ENCODE assay signal across 7 mouse cellular contexts in the genomic region with DNA sequence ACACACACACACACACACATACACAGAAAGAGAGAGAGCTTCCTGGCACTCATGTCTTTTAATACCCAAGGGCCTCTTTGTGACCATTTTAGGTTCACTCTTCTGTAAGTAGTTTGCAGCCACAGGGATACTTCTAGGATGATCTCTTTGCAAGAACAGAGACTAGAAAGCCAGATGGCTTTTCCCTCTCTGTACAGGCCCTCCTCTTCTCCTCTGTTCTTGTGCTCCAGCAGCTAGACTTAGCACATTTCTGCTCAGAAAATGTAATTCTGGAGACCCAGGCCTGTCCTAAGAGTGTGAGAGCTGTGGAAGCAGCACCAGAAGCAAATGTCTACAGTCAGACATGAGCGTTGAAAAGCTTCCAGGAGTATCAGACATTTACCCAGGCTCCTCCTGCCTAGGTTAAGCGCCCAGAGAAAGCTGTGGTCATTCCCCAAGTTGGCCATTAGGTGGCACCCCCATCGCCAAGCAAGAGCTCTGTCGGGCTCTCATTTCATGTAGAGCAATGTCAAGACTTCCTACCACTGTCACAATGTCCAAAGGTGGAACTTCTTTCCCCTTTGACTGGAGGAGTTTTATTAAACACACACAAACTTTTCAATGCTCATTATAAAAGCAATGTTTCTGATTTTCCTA. TPM values are rescaled to one million over a fixed set of nuclear protein-coding genes. Genes with fewer than 3 reads are reported as not detected.
DNase-seq lines count a peak whose midpoint lies in the region; ATAC-seq and TF ChIP-seq lines count a peak whose summit lies in the region.

No protein-coding gene starts in this region.

- no peak overlapping the region for H3K4me2 ChIP-seq in intestine, embryonic 16.5 days (ENCODE audit: low read depth, low read length)
- no peak overlapping the region for H3K4me2 ChIP-seq in midbrain, embryonic 12.5 days (replicated peaks)

- H3K4me1 ChIP-seq in intestine, embryonic 16.5 days (ENCODE audit: control insufficient read depth, insufficient read depth, low read length) = peaks cover 15% of the 10 kb centered on the region
- no peaks in the 10 kb centered on the region for H3K4me1 ChIP-seq in midbrain, embryonic 12.5 days
- H3K4me1 ChIP-seq in small intestine, adult 2 months (ENCODE audit: control insufficient read depth, insufficient read depth, insufficient read length, low read length) = no peaks in the 10 kb centered on the region

- H3K9ac ChIP-seq in intestine, embryonic 16.5 days (ENCODE audit: low read depth, low read length) = no peak overlapping the region
- H3K9ac ChIP-seq in midbrain, embryonic 12.5 days (replicated peaks) = no peak overlapping the region

- DNase-seq in adrenal gland, adult 18-20 months (ENCODE audit: low spot score in 2 of 2) = peak; percentile 68 to 76
- peak; percentile 76 for DNase-seq in embryo, embryonic 10 days (ENCODE audit: low spot score)
- DNase-seq in gastrocnemius, postnatal 25 days = peak; percentile 77
- peak; percentile 85 to 87 for DNase-seq in left cerebral cortex, postnatal 14 days (ENCODE audit: low spot score in 2 of 2)

- TF ChIP-seq CTCF in small intestine, adult 2 months (IDR thresholded peaks at IDR 0.05; ENCODE audit: extremely low read depth, insufficient read length, insufficient replicate concordance, low read depth, low read length) = peak; percentile 86; the same call in 1 of the 2 replicates

- no peaks in the 10 kb centered on the region for H3K9me3 ChIP-seq in intestine, embryonic 16.5 days (ENCODE audit: control insufficient read depth, low read length)
- H3K9me3 ChIP-seq in midbrain, embryonic 12.5 days = no peaks in the 10 kb centered on the region

- no peak overlapping the region for H3K27ac ChIP-seq in intestine, embryonic 16.5 days (ENCODE audit: low read length)
- H3K27ac ChIP-seq in midbrain, embryonic 12.5 days (replicated peaks) = no peak overlapping the region
- no peak overlapping the region for H3K27ac ChIP-seq in small intestine, adult 2 months (ENCODE audit: insufficient read depth, low read depth, low read length)

- no peak overlapping the region for H3K4me3 ChIP-seq in intestine, embryonic 16.5 days (ENCODE audit: low read length)
- H3K4me3 ChIP-seq in midbrain, embryonic 12.5 days = no peak overlapping the region
- no peak overlapping the region for H3K4me3 ChIP-seq in small intestine, adult 2 months (ENCODE audit: low read depth, low read length)

- intact Hi-C loops in left cerebral cortex, postnatal 14 days (cut with DNase I) = loop anchor here (5.0 kb wide), 1 partner anchor 239 kb away; no protein-coding TSS in a partner anchor

- H3K27me3 ChIP-seq in intestine, embryonic 16.5 days (replicated peaks; ENCODE audit: control insufficient read depth, insufficient read depth, low read length) = no peaks in the 10 kb centered on the region
- H3K27me3 ChIP-seq in midbrain, embryonic 12.5 days = no peaks in the 10 kb centered on the region
- no peaks in the 10 kb centered on the region for H3K27me3 ChIP-seq in small intestine, adult 2 months (ENCODE audit: control insufficient read depth, insufficient read depth, low read length)

- peak; percentile 83 for ATAC-seq in intestine, embryonic 16.5 days
- ATAC-seq in midbrain, embryonic 12.5 days (ENCODE audit: low FRiP score, low read depth) = peak; percentile 72; the same call in 1 of the 2 replicates

- 5% methylated on average over 4 of the region's 4 CpGs for WGBS in intestine, embryonic 16.5 days
- 14% methylated on average over 4 of the region's 4 CpGs for WGBS in midbrain, embryonic 12.5 days
- 4% methylated on average over 4 of the region's 4 CpGs for WGBS in small intestine, adult 2 months

- no peaks in the 10 kb centered on the region for H3K36me3 ChIP-seq in intestine, embryonic 16.5 days (ENCODE audit: control insufficient read depth, insufficient read depth, low read length)
- no peaks in the 10 kb centered on the region for H3K36me3 ChIP-seq in midbrain, embryonic 12.5 days
- no peaks in the 10 kb centered on the region for H3K36me3 ChIP-seq in small intestine, adult 2 months (ENCODE audit: control insufficient read depth, insufficient read depth, low read length)

- no peak for TF ChIP-seq POLR2A in small intestine, adult 2 months (IDR thresholded peaks at IDR 0.05; ENCODE audit: low read depth, low read length)

RNA-seq across cellular contexts. Expression of gene Cwc15, which starts 23.1 kb away (rescaled TPM):
- 100 to 1,000 TPM; 101 to 119 TPM for total RNA-seq in adrenal gland, adult 18-20 months (2021)
- total RNA-seq in gastrocnemius, postnatal 25 days (2021) = 10 to 100 TPM; 87.5 to 87.9 TPM
- polyA plus RNA-seq in intestine, embryonic 16.5 days (2015; fragmentation: Nextera tagmentation; extraction: Ambion mirVana) = 124 and 133 TPM in 2 replicates
- total RNA-seq in left cerebral cortex, postnatal 14 days (2021) = 10 to 100 TPM; 75.2 to 79.1 TPM
- polyA plus RNA-seq in midbrain, embryonic 12.5 days (2016; fragmentation: Nextera tagmentation; extraction: Ambion mirVana) = 183 and 185 TPM in 2 replicates
- 2.0 and 4.3 TPM in 2 replicates for polyA plus RNA-seq in small intestine, adult 2 months (2012; rRNA removed)

RNA-seq across cellular contexts. Expression of gene Kdm4d, which starts 23.2 kb away (rescaled TPM):
- total RNA-seq in adrenal gland, adult 18-20 months (2021) = under 1 TPM; 0.10 to 0.27 TPM
- total RNA-seq in gastrocnemius, postnatal 25 days (2021) = not detected
- polyA plus RNA-seq in intestine, embryonic 16.5 days (2015; fragmentation: Nextera tagmentation; extraction: Ambion mirVana) = 0.22 and 0.28 TPM in 2 replicates
- total RNA-seq in left cerebral cortex, postnatal 14 days (2021) = 1 to 10 TPM; 1.4 to 1.6 TPM
- polyA plus RNA-seq in midbrain, embryonic 12.5 days (2016; fragmentation: Nextera tagmentation; extraction: Ambion mirVana) = 0.08 and 0.10 TPM in 2 replicates
- polyA plus RNA-seq in small intestine, adult 2 months (2012; rRNA removed) = not detected in 2 replicates
